19 mouse cellular contexts compared by ENCODE assay signal in the genomic region with DNA sequence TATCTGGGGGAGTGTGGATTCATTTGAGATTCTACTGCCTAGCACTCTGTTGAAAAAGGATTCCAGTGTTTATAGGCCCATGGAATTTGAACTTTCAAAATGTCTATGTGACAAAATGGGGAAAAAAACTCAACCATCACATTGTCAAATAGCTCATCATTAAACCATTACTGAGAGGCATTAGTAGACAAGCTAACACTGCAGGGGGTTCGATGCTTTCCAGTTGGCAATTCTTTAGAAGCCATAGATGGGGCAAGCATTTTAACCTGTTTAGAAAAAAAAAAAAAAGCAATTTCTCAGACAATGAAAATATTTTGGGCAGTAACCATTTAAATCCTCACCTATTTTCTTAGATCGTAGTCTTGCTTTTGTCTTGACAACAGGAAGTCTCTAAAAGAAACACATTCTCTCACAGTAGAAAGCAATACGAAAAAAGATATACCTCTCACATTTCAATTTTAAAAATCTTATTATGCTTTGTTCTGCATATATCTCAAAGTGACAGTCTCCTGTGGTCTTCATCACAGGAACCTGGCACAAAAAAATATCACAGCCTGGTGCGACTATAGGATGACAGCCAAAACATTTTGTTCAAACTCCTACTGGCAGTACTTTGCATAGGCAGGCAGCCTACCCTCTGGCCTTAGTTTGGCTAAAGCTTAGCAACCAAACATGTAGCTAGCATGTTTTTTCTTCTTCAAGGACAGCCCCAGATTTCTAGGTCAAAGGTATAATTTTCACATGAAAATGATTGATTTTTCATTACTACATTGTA.
DNase-seq lines count a peak whose midpoint lies in the region; ATAC-seq and TF ChIP-seq lines count a peak whose summit lies in the region.
"Had no signal": no experiment of that assay in that cellular context is flagged by ENCODE, and none has a peak within 500 bp of the region (broad histone marks: within the 10 kb centered on the region; RNA-seq: fewer than 3 reads in every experiment).

No protein-coding gene starts in this region.

- no peak for ATAC-seq in forebrain, embryonic 14.5 days
- ATAC-seq in forebrain, embryonic 13.5 days = no peak
- ATAC-seq: activated CD4-positive, CD25-positive, alpha-beta regulatory T cell, adult 4 months; forebrain, embryonic 16.5 days; intestine, postnatal 0 days had no signal

- 83% methylated on average over 4 of the region's 4 CpGs for WGBS in forebrain, embryonic 14.5 days
- 76% methylated on average over 4 of the region's 4 CpGs for WGBS in forebrain, embryonic 13.5 days

- no peaks in the 10 kb centered on the region for H3K4me1 ChIP-seq in forebrain, embryonic 14.5 days (ENCODE audit: control insufficient read depth, insufficient read depth, low read length)
- no peaks in the 10 kb centered on the region for H3K4me1 ChIP-seq in forebrain, embryonic 13.5 days
- H3K4me1 ChIP-seq: forebrain, embryonic 10.5 days had no signal

- no peaks in the 10 kb centered on the region for H3K9me3 ChIP-seq in forebrain, embryonic 14.5 days (replicated peaks; ENCODE audit: control insufficient read depth, low read length)
- no peaks in the 10 kb centered on the region for H3K9me3 ChIP-seq in forebrain, embryonic 13.5 days (replicated peaks)
- H3K9me3 ChIP-seq: forebrain, embryonic 10.5 days had no signal

- H3K36me3 ChIP-seq in forebrain, embryonic 14.5 days (ENCODE audit: control insufficient read depth, insufficient read depth, low read length) = no peaks in the 10 kb centered on the region
- no peaks in the 10 kb centered on the region for H3K36me3 ChIP-seq in forebrain, embryonic 13.5 days (ENCODE audit: poor library complexity, severe bottlenecking)
- H3K36me3 ChIP-seq: forebrain, embryonic 10.5 days had no signal

- no peak overlapping the region for H3K4me2 ChIP-seq in forebrain, embryonic 14.5 days (ENCODE audit: low read length)
- no peak overlapping the region for H3K4me2 ChIP-seq in forebrain, embryonic 13.5 days
- H3K4me2 ChIP-seq: heart, embryonic 11.5 days; hindbrain, embryonic 14.5 days had no signal

- DNase-seq in cerebellum, adult 9-10 months = peak; percentile 4
- DNase-seq in cerebellum, adult 8-10 months = no peak
- peak; percentile 2 for DNase-seq in forebrain, embryonic 14.5 days (ENCODE audit: low spot score)
- no peak for DNase-seq in layer of hippocampus, adult 2 months (ENCODE audit: low spot score in 2 of 2)
- DNase-seq in layer of hippocampus, adult 11-12 months (ENCODE audit: low spot score) = no peak
- DNase-seq in brain, embryonic 14.5 days (ENCODE audit: low read depth) = peak; percentile 21
- DNase-seq: adrenal gland, adult 8-10 months; adrenal gland, postnatal 25 days; cerebellum, adult 11 months; gastrocnemius, adult 2 months; gastrocnemius, postnatal 14 days; heart, adult 11 months had no signal

- TF ChIP-seq CTCF in layer of hippocampus, adult 2 months (conservative IDR thresholded peaks at IDR 0.05) = 0 out of 2 replicates have a peak, but pooled peaks have one; percentile 25
- TF ChIP-seq CTCF in brain, embryonic 14.5 days (IDR thresholded peaks at IDR 0.05; ENCODE audit: borderline replicate concordance, extremely low read depth, insufficient read depth, insufficient read length) = no peak

- H3K27ac ChIP-seq in forebrain, embryonic 14.5 days (ENCODE audit: low read depth, low read length) = no peak overlapping the region
- no peak overlapping the region for H3K27ac ChIP-seq in forebrain, embryonic 13.5 days
- no peak overlapping the region for H3K27ac ChIP-seq in layer of hippocampus, adult 2 months
- H3K27ac ChIP-seq: forebrain, embryonic 10.5 days; gastrocnemius, adult 2 months; hindbrain, embryonic 14.5 days had no signal

- no peak overlapping the region for H3K4me3 ChIP-seq in forebrain, embryonic 14.5 days (ENCODE audit: low read depth, low read length)
- H3K4me3 ChIP-seq in forebrain, embryonic 13.5 days = no peak overlapping the region
- H3K4me3 ChIP-seq in layer of hippocampus, adult 2 months = no peak overlapping the region
- H3K4me3 ChIP-seq: forebrain, embryonic 10.5 days; gastrocnemius, adult 2 months had no signal

- H3K9ac ChIP-seq in forebrain, embryonic 14.5 days (ENCODE audit: low read length) = no peak overlapping the region
- H3K9ac ChIP-seq in forebrain, embryonic 13.5 days = no peak overlapping the region
- H3K9ac ChIP-seq: hindbrain, embryonic 14.5 days had no signal

- H3K27me3 ChIP-seq in forebrain, embryonic 14.5 days (replicated peaks; ENCODE audit: control insufficient read depth, insufficient read depth, low read length) = no peaks in the 10 kb centered on the region
- H3K27me3 ChIP-seq in forebrain, embryonic 13.5 days = no peaks in the 10 kb centered on the region

- TF ChIP-seq POLR2A in brain, embryonic 14.5 days (IDR thresholded peaks at IDR 0.05; ENCODE audit: borderline replicate concordance, extremely low read depth, insufficient read depth, insufficient read length, poor library complexity, severe bottlenecking) = no peak

Comparison
In these comparisons a context has a peak if more than half of its experiments do, and no peak if none do; other contexts are left out.
1. DNase-seq: peak in cerebellum, adult 9-10 months (single experiment), forebrain, embryonic 14.5 days (single experiment) and brain, embryonic 14.5 days (single experiment); none in cerebellum, adult 8-10 months (single experiment), layer of hippocampus, adult 2 months (0 of 2) and layer of hippocampus, adult 11-12 months (single experiment).